Mouse (Mus musculus) hindbrain, embryonic 12.5 days (tissue): ENCODE measurements around the gene Cpt2. TPM values are rescaled to one million over a fixed set of nuclear protein-coding genes. Genes with fewer than 3 reads are reported as not detected.
A peak's percentile ranks its signal among the peaks of the same experiment; 100 is the strongest.

Experiments used
- ATAC-seq: fragments of 200-750 bp; cut with Nextera tagmentation; 2 replicates; pipeline ENCODE4 v1.8.0; 2017; ENCODE audit warnings: moderate TSS enrichment; ENCODE audit not compliant: low FRiP score
- H3K27ac ChIP-seq: fragments of 300-500 bp; sonication (generic); 2 replicates; pipeline ENCODE4 v1.5.1; 2016; ENCODE audit warnings: mild to moderate bottlenecking
- H3K27me3 ChIP-seq: fragments of 300-500 bp; sonication (generic); 2 replicates; pipeline ENCODE4 v1.6.1; 2016; ENCODE audit warnings: mild to moderate bottlenecking
- H3K36me3 ChIP-seq: fragments of 300-500 bp; sonication (generic); 2 replicates; pipeline ENCODE4 v1.6.1; 2016; ENCODE audit warnings: mild to moderate bottlenecking
- H3K4me1 ChIP-seq: fragments of 300-500 bp; sonication (generic); 2 replicates; pipeline ENCODE4 v1.6.1; 2016
- H3K4me2 ChIP-seq: fragments of 300-500 bp; sonication (generic); replicated peaks from 2 replicates; pipeline ENCODE4 v1.6.1; 2016; ENCODE audit warnings: mild to moderate bottlenecking
- H3K4me3 ChIP-seq: fragments of 300-500 bp; sonication (generic); 2 replicates; pipeline ENCODE4 v1.5.1; 2016; ENCODE audit warnings: mild to moderate bottlenecking
- H3K9ac ChIP-seq: fragments of 300-500 bp; sonication (generic); 2 replicates; pipeline ENCODE4 v1.6.1; 2016; ENCODE audit warnings: mild to moderate bottlenecking, moderate library complexity
- H3K9me3 ChIP-seq: fragments of 300-500 bp; sonication (generic); replicated peaks from 2 replicates; pipeline ENCODE4 v1.6.1; 2016; ENCODE audit warnings: mild to moderate bottlenecking
- WGBS: fragments of 180-500 bp; shearing (Covaris S2); methylation state at CpG from one replicate; pipeline ENCODE4 v1.1.7; 2016; 5-methylcytosine and 5-hydroxymethylcytosine counted together
- polyA plus RNA-seq: library from polyadenylated mRNA; unstranded; fragments of >200 nt; fragmentation: Nextera tagmentation; extraction: Ambion mirVana; gene quantifications from 2 replicates; pipeline ENCODE4 v1.2.1, GENCODE M21; 2016

Cpt2 gene
- 26.5 and 28.1 TPM in 2 replicates for polyA plus RNA-seq

DNA sequence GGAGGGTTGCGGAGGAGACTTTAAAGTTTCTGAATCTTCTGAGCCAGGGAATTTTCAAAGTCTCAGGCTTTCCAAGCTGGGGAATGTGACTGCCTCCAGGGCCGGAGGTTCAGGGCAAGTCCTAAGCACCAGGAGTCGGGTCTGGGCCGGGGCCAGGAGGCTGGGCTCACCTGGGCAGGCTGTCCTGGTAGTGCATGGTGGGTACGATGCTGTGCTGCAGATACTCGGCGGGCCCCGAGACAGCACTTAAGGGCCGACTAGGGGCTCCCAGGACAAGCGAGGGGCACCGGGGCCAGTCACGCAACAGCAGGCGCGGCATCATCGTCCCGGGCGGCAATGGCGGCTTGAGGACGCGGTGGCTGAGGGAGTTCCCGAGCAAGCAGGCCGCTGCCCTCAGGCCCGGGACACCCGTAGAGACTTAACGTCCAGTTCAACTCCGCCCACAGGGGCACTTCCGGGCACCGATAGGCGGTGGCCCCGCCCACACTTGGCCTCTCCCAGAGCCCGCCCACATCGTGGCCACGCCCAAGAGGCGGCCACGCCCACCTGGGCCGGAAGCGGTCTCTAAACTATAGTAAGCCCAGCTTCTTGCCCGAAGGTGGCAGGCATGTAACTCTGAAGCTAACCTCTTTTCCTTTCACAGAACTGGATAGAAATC, at the start of gene Cpt2:
Cpt2 (minus strand) TSS at position 466 of the 658 bp plus-strand sequence.
- H3K9me3 ChIP-seq: no peaks in the 10 kb centered on the region
- H3K4me1 ChIP-seq: peaks cover 18% of the 10 kb centered on the region
- H3K27me3 ChIP-seq: no peaks in the 10 kb centered on the region
- H3K36me3 ChIP-seq: 0 out of 2 replicates have a peak, but pooled peaks cover 6% of the 10 kb centered on the region
- H3K4me2 ChIP-seq: peak within 1 kb of the TSS; percentile 79
- ATAC-seq: peak; percentile 90
- H3K27ac ChIP-seq: 0 out of 2 replicates have a peak within 1 kb of the TSS, but pooled peaks have one; percentile 35
- H3K9ac ChIP-seq: peak within 1 kb of the TSS; percentile 72
- WGBS: 2% methylated on average over 38 of the region's 38 CpGs
- peak within 1 kb of the TSS; percentile 76 for H3K4me3 ChIP-seq

DNA sequence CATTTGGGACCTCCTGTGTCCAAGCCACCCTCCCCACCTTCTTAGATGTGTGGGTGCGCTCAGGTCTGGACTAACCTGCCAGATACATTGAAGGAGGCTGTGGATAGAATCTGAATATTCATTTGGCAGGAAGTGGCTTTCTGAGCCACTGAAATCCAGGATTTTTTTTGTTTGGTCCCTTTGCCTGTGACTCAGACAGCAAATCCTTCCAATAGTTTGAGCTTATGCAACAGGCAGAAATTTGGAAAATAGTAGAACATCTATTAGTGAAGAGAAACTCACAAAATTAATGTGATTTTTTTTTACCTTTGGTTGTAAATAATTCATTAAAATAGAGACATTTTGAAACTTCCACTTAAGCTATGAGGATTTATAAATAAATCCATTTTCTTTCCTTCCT, 47.8 kb upstream of the Cpt2 start:
- ATAC-seq: no peak
- Histone ChIP-seq H3K4me3 (no peak overlapping the region), H3K4me1 (no peaks in the 10 kb centered on the region), H3K36me3 (no peaks in the 10 kb centered on the region), H3K27ac (no peak overlapping the region), H3K9me3 (no peaks in the 10 kb centered on the region), H3K27me3 (no peaks in the 10 kb centered on the region), H3K9ac (no peak overlapping the region), H3K4me2 (no peak overlapping the region)
- 79% methylated on average over 1 of the region's 1 CpGs for WGBS

GRCm38 (mm10) chr4:107969781-107970180, 46.4 kb upstream of the Cpt2 start:
- no peak for ATAC-seq
- Histone ChIP-seq H3K27me3 (no peaks in the 10 kb centered on the region), H3K9me3 (no peaks in the 10 kb centered on the region), H3K4me1 (no peaks in the 10 kb centered on the region), H3K27ac (no peak overlapping the region), H3K4me2 (no peak overlapping the region), H3K4me3 (no peak overlapping the region), H3K36me3 (no peaks in the 10 kb centered on the region), H3K9ac (no peak overlapping the region)

- Histone ChIP-seq H3K9me3 (no peaks in the 10 kb centered on the region), H3K27ac (no peak within 1 kb of the TSS), H3K4me2 (no peak within 1 kb of the TSS), H3K27me3 (no peaks in the 10 kb centered on the region), H3K36me3 (no peaks in the 10 kb centered on the region), H3K4me3 (no peak within 1 kb of the TSS), H3K9ac (no peak within 1 kb of the TSS), H3K4me1 (no peaks in the 10 kb centered on the region)
- 88% methylated on average over 16 of the region's 16 CpGs for WGBS
- ATAC-seq: no peak
Measured at GRCm38 (mm10) chr4:107967966-107968682, 44.7 kb upstream of the Cpt2 start, which contains the start of gene Slc1a7. Slc1a7 (plus strand) TSS chr4:107968332.

- H3K9ac ChIP-seq: no peak overlapping the region
- H3K4me3 ChIP-seq: no peak overlapping the region
- no peaks in the 10 kb centered on the region for H3K36me3 ChIP-seq
- no peak for ATAC-seq
- H3K4me1 ChIP-seq: peaks cover 10% of the 10 kb centered on the region
- WGBS: 65% methylated on average over 5 of the region's 5 CpGs
- no peaks in the 10 kb centered on the region for H3K9me3 ChIP-seq
- H3K4me2 ChIP-seq: no peak overlapping the region
- H3K27ac ChIP-seq: no peak overlapping the region
- no peaks in the 10 kb centered on the region for H3K27me3 ChIP-seq
Measured at GRCm38 (mm10) chr4:107966416-107967109, 43.2 kb upstream of the Cpt2 start.

DNA sequence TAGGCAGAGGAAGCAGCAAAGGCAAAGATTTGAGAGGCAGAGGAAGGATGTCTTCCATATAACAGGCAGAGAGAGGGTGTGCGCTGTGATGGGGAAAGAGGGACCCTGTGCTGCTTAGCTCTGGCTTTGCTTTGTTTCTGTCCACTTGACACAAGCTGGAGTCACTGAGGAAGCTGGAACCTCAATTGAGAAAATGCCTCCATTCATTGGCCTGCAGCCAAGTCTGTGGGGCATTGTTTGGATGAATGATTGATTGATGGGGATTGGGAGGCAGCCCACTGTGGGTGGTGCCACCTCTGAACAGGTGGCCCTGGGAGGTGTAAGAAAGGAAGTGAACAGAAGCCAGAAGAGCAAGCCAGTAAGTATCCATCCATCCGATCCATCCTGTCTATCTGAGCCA, 39.4 kb upstream of the Cpt2 start:
- ATAC-seq: no peak
- Histone ChIP-seq H3K9ac (no peak overlapping the region), H3K4me3 (no peak overlapping the region), H3K27me3 (no peaks in the 10 kb centered on the region), H3K9me3 (no peaks in the 10 kb centered on the region), H3K4me2 (no peak overlapping the region), H3K36me3 (no peaks in the 10 kb centered on the region), H3K4me1 (peaks cover 12% of the 10 kb centered on the region), H3K27ac (no peak overlapping the region)
- 89% methylated on average over 2 of the region's 2 CpGs for WGBS

GRCm38 (mm10) chr4:107962044-107962732, 38.8 kb upstream of the Cpt2 start:
- 74% methylated on average over 11 of the region's 11 CpGs for WGBS
- ATAC-seq: no peak

GRCm38 (mm10) chr4:107958487-107958886, 35.1 kb upstream of the Cpt2 start:
- H3K9me3 ChIP-seq: no peaks in the 10 kb centered on the region
- no peak overlapping the region for H3K4me3 ChIP-seq
- H3K9ac ChIP-seq: no peak overlapping the region
- WGBS: 59% methylated on average over 7 of the region's 7 CpGs
- no peak overlapping the region for H3K27ac ChIP-seq
- peaks cover 15% of the 10 kb centered on the region for H3K4me1 ChIP-seq
- no peaks in the 10 kb centered on the region for H3K27me3 ChIP-seq
- H3K4me2 ChIP-seq: no peak overlapping the region
- no peaks in the 10 kb centered on the region for H3K36me3 ChIP-seq
- no peak for ATAC-seq

More at GRCm38 (mm10) chr4:107962044-107962732, 38.8 kb upstream of the Cpt2 start:
- no peaks in the 10 kb centered on the region for H3K9me3 ChIP-seq
- no peak overlapping the region for H3K9ac ChIP-seq
- H3K27me3 ChIP-seq: no peaks in the 10 kb centered on the region
- H3K4me1 ChIP-seq: peaks cover 12% of the 10 kb centered on the region
- H3K4me3 ChIP-seq: no peak overlapping the region
- no peak overlapping the region for H3K4me2 ChIP-seq
- no peak overlapping the region for H3K27ac ChIP-seq
- H3K36me3 ChIP-seq: no peaks in the 10 kb centered on the region

- no peaks in the 10 kb centered on the region for H3K27me3 ChIP-seq
- WGBS: 76% methylated on average over 5 of the region's 5 CpGs
- no peak overlapping the region for H3K4me2 ChIP-seq
- 0 out of 2 replicates have a peak, but pooled peaks cover 3% of the 10 kb centered on the region for H3K4me1 ChIP-seq
- no peak for ATAC-seq
- no peak overlapping the region for H3K9ac ChIP-seq
- no peaks in the 10 kb centered on the region for H3K36me3 ChIP-seq
- no peak overlapping the region for H3K4me3 ChIP-seq
- no peaks in the 10 kb centered on the region for H3K9me3 ChIP-seq
- H3K27ac ChIP-seq: no peak overlapping the region
Measured at GRCm38 (mm10) chr4:107955691-107956090, 32.3 kb upstream of the Cpt2 start.

- Histone ChIP-seq H3K27me3 (0 out of 2 replicates have a peak, but pooled peaks cover 3% of the 10 kb centered on the region), H3K36me3 (no peaks in the 10 kb centered on the region), H3K27ac (no peak overlapping the region), H3K9ac (no peak overlapping the region), H3K4me3 (no peak overlapping the region), H3K9me3 (no peaks in the 10 kb centered on the region), H3K4me2 (no peak overlapping the region), H3K4me1 (0 out of 2 replicates have a peak, but pooled peaks cover 3% of the 10 kb centered on the region)
- no peak for ATAC-seq
Measured at GRCm38 (mm10) chr4:107952845-107953244, 29.4 kb upstream of the Cpt2 start.

DNA sequence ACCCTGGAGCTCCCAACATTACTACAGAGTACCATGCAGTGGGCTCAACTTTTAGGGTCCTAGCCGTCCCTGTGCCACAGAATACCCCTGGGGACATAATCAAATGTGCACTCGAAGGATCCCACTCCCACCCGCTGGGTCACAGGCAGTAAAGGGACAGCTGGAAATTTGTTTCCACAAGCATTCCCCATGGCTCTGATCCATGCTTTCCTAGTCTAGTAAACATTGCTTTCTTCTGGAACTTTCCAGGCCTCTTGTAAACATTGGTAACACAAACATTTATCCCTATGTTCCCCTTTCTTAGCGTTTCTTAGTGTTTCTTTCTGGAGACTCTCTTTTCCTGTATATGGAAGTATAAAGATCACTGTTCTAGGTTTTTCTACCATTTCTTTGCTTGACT, 26.5 kb upstream of the Cpt2 start:
- Histone ChIP-seq H3K9me3 (no peaks in the 10 kb centered on the region), H3K27ac (no peak overlapping the region), H3K27me3 (0 out of 2 replicates have a peak, but pooled peaks cover 3% of the 10 kb centered on the region), H3K4me2 (no peak overlapping the region), H3K9ac (no peak overlapping the region), H3K4me1 (0 out of 2 replicates have a peak, but pooled peaks cover 3% of the 10 kb centered on the region), H3K36me3 (no peaks in the 10 kb centered on the region), H3K4me3 (no peak overlapping the region)
- 81% methylated on average over 4 of the region's 4 CpGs for WGBS
- ATAC-seq: no peak

GRCm38 (mm10) chr4:107944141-107944540, 20.7 kb upstream of the Cpt2 start:
- no peak for ATAC-seq
- Histone ChIP-seq H3K36me3 (no peaks in the 10 kb centered on the region), H3K9ac (no peak overlapping the region), H3K4me3 (no peak overlapping the region), H3K4me1 (no peaks in the 10 kb centered on the region), H3K27ac (no peak overlapping the region), H3K27me3 (no peaks in the 10 kb centered on the region), H3K9me3 (no peaks in the 10 kb centered on the region), H3K4me2 (no peak overlapping the region)
- WGBS: 91% methylated on average over 2 of the region's 2 CpGs
